Mouse (Mus musculus) limb, embryonic 11.5 days (tissue): Measurements from ENCODE around the gene BC024978. TPM values are rescaled to one million over a fixed set of nuclear protein-coding genes. Genes with fewer than 3 reads are reported as not detected.
A peak's percentile ranks its signal among the peaks of the same experiment; 100 is the strongest.

Experiments used
- ATAC-seq: fragments of 200-750 bp; cut with Nextera tagmentation; 2 replicates; pipeline ENCODE4 v1.8.0; 2017; ENCODE audit warnings: low read depth; ENCODE audit not compliant: insufficient number of reproducible peaks, low FRiP score, low TSS enrichment
- DNase-seq: peaks from one replicate; pipeline ENCODE4 v3.0.0-alpha.2; 2015; ENCODE audit warnings: low spot score
- H3K27ac ChIP-seq: fragments of 300-500 bp; sonication (generic); replicated peaks from 2 replicates; pipeline ENCODE4 v1.5.1; 2014; ENCODE audit warnings: low read depth, mild to moderate bottlenecking, low read length
- H3K27me3 ChIP-seq: fragments of 300-500 bp; sonication (generic); 2 replicates; pipeline ENCODE4 v1.6.1; 2014; ENCODE audit warnings: mild to moderate bottlenecking, low read length, mixed read lengths; ENCODE audit not compliant: control insufficient read depth, insufficient read depth
- H3K36me3 ChIP-seq: fragments of 300-500 bp; sonication (generic); 2 replicates; pipeline ENCODE4 v1.6.1; 2014; ENCODE audit warnings: mild to moderate bottlenecking, low read length, moderate library complexity, mixed read lengths; ENCODE audit not compliant: control insufficient read depth, insufficient read depth
- H3K4me1 ChIP-seq: fragments of 300-500 bp; sonication (generic); 2 replicates; pipeline ENCODE4 v1.6.1; 2014; ENCODE audit warnings: low read length, mixed read lengths; ENCODE audit not compliant: control insufficient read depth, insufficient read depth
- H3K4me2 ChIP-seq: fragments of 300-500 bp; sonication (generic); 2 replicates; pipeline ENCODE4 v1.6.1; 2014; ENCODE audit warnings: low read depth, mild to moderate bottlenecking, moderate library complexity; ENCODE audit not compliant: severe bottlenecking
- H3K4me3 ChIP-seq: fragments of 300-500 bp; sonication (generic); 2 replicates; pipeline ENCODE4 v1.5.1; 2014; ENCODE audit warnings: low read depth, low read length
- H3K9ac ChIP-seq: fragments of 300-500 bp; sonication (generic); 2 replicates; pipeline ENCODE4 v1.6.1; 2014; ENCODE audit warnings: mild to moderate bottlenecking, low read length
- H3K9me3 ChIP-seq: fragments of 300-500 bp; sonication (generic); 2 replicates; pipeline ENCODE4 v1.6.1; 2016; ENCODE audit warnings: low read length; ENCODE audit not compliant: control insufficient read depth
- WGBS: fragments of 180-500 bp; shearing (Covaris S2); extraction: QIAGEN DNeasy Blood & Tissue Kit; methylation state at CpG from one replicate; pipeline ENCODE4 v1.1.7; 2014; 5-methylcytosine and 5-hydroxymethylcytosine counted together
- microRNA counts: library from miRNA; unstranded; fragments of <30 nt; microRNA quantifications from one replicate; lab custom pipeline; 2016
- microRNA-seq: library from miRNA; unstranded; fragments of <30 nt; microRNA quantifications from one replicate; pipeline ENCODE4, GENCODE M21; 2016
- polyA plus RNA-seq: library from polyadenylated mRNA; unstranded; fragments of >200 nt; fragmentation: Nextera tagmentation; extraction: Ambion mirVana; gene quantifications from 2 replicates; pipeline ENCODE4 v1.2.1, GENCODE M21; 2014

Gene BC024978
- polyA plus RNA-seq, 1 experiment from 2014 or later, result 3.9 TPM

DNA sequence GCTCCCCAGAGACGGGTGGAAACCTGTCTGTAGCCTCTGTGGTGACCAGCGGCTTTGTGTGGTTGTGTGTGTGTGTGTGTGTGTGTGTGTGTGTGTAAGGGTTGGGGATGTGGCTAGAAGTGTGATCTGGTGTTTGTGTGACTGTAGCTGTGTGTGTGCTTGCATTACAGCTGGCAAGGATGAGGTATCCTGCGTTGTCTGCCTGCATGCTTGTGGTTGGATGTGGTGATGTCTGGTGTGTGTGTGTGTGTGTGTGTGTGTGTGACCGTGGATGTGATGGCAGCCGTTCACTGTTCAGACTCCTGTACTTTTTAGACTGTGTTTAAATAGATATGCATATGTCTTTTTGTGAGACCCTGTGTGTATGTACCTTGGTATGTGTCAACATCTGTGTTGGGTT is 64.2 kb downstream of the BC024978 start:
- DNase-seq, result no peak
- no peak overlapping the region for H3K27ac ChIP-seq
- no peaks in the 10 kb centered on the region for H3K9me3 ChIP-seq
- WGBS, result 68% methylated on average over 5 of the region's 5 CpGs
- H3K4me1 ChIP-seq, result peaks cover 19% of the 10 kb centered on the region
- no peaks in the 10 kb centered on the region for H3K27me3 ChIP-seq
- H3K9ac ChIP-seq, result peak overlapping the region; percentile 85
- H3K4me3 ChIP-seq, result peak overlapping the region; percentile 63
- H3K4me2 ChIP-seq, result peak overlapping the region; percentile 69
- ATAC-seq, result no peak
- peaks cover 2% of the 10 kb centered on the region for H3K36me3 ChIP-seq

MicroRNAs within 50 kb of the gene (microRNA counts, 519-probe panel; counts per million panel counts)
- not detected for microRNA mmu-miR-1191 (lab: Ali Mortazavi, UCI)

Small RNA genes lying within 50 kb of the gene (microRNA-seq; reads per million reads assigned to microRNA genes)
- gene Mir1191 (3.4 reads per million, percentile 2 among the genes with 10 or more reads in this experiment), gene Mir3101 (not detected)

Other genes starting within 250 kb of the BC024978 start
- gene Cyp2a12, start 166.7 kb upstream of the BC024978 start, polyA plus RNA-seq, result not detected in 2 replicates
- not detected in 2 replicates for gene Cyp2f2, start 75.9 kb upstream of the BC024978 start, polyA plus RNA-seq
- gene Cyp2t4, start 42.1 kb upstream of the BC024978 start, polyA plus RNA-seq, result 0.09 TPM in 1 of 2 replicates, not detected in the other
- gene Egln2, start 29.0 kb upstream of the BC024978 start, polyA plus RNA-seq, result 49.3 and 52.3 TPM in 2 replicates
- gene Rab4b, start 16.9 kb upstream of the BC024978 start, polyA plus RNA-seq, result 51.6 and 55.1 TPM in 2 replicates
- gene Gm21983, start 14.7 kb upstream of the BC024978 start, polyA plus RNA-seq, result 0.48 TPM in 1 of 2 replicates, not detected in the other
- 5.5 and 8.7 TPM in 2 replicates for gene Mia, start 14.6 kb upstream of the BC024978 start, polyA plus RNA-seq
- gene Snrpa, start 490 bp downstream of the BC024978 start, polyA plus RNA-seq, result 394 and 396 TPM in 2 replicates
- gene Itpkc, start 32.9 kb downstream of the BC024978 start, polyA plus RNA-seq, result 6.5 and 8.0 TPM in 2 replicates
- gene Coq8b, start 37.2 kb downstream of the BC024978 start, polyA plus RNA-seq, result 14.5 and 15.5 TPM in 2 replicates
- 7.3 and 9.0 TPM in 2 replicates for gene Numbl, start 62.7 kb downstream of the BC024978 start, polyA plus RNA-seq
- gene Ltbp4, start 141.9 kb downstream of the BC024978 start, polyA plus RNA-seq, result 10.8 and 14.0 TPM in 2 replicates
- 46.5 and 50.9 TPM in 2 replicates for gene Shkbp1, start 160.2 kb downstream of the BC024978 start, polyA plus RNA-seq
- gene Gm20479, start 161.6 kb downstream of the BC024978 start, polyA plus RNA-seq, result 0.52 TPM in 1 of 2 replicates, not detected in the other